Mouse (Mus musculus): Measurements from ENCODE around the gene Nedd8.

Gene Nedd8

DNA sequence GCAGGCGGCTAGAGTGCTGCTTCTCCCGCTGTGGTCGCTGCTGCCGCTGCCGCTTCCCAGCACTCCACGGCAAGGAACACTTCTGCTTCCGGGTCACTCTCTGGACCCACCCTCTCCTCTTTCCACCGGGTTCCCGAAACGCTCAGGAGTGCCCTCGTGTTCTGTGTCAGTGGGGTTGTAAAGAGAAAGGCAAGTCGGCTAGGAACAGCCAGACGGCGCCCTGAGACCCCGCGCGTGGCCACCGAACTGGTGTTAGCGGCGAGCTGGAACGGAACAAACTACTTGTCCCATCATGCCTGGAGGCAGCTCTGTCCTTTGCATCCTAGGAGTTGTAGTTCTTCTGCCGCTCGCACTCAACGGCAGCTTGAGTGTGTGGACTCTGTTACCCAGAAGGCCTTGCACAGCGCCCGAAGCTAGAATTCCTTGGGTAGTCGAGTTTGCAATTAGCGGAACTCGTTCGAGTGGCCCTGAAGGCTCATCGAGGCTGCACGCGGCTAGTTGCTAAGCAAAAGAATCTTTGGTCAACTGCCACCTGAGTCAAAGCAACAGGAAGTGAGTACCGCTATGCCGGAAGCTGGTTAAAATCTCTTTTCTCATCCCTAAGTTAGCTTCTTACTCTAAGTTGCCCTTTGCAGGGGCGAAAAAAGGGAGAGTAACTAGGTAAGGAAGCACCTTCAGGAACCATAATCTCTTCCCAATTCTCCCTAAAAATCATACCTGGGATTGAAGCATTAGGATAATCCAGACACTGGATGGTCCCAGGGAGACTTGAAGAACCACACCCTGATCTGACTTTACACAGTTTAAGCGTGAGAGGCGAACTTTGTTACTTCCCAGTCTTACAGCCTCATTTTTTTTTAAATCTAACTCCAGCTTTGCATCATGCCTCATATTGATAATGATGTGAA, at the start of gene Nedd8, which contains the start of gene Gmpr2:
TSS of gene Nedd8 (minus strand) at position 292 of the 908 bp plus-strand sequence.
TSS of gene Gmpr2 (plus strand) at position 109 of the 908 bp plus-strand sequence.
- peak; percentile 81 for DNase-seq (ENCODE audit: low read depth, low spot score)

DNA sequence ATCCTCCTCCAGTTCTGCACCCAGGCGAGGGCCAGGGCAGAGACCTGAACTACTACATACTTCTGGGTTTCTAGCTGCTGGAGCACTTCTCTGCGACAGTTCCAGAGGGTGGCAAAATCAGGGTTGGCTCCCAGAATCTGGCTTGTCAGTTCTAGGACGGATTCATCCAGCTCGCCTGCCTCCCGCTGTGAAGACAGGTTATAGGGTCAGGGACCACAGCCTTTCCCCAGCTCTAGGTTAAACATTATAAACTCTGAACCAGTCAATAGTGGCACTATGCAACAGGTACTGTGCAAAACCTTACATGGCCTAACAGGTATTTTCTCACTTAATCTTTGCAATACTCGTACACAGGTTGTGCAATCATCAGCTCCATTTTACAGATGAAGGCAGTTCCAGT, 49.2 kb upstream of the Nedd8 start:
- no peak for DNase-seq (ENCODE audit: low read depth, low spot score)

DNA sequence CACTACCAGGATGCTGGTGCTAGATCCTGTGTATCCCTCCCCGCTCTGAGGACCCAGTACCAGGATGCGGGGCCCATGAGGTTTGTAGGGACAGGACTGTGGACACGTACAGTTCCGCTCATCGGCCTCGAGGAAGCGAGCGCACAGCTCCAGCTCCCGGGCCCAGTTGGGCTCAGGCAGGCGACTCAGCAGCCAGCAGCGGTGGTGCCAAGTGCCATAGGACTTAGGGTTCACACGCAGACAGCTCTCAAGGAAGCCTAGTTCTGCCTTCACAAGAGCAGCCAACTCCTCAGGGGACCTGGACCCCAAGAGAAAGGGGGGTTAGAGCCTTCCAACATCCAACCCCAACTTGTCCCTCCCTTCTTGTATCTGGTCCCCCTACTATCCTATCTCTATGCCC, 48.7 kb upstream of the Nedd8 start:
- DNase-seq (ENCODE audit: low read depth, low spot score): no peak

DNA sequence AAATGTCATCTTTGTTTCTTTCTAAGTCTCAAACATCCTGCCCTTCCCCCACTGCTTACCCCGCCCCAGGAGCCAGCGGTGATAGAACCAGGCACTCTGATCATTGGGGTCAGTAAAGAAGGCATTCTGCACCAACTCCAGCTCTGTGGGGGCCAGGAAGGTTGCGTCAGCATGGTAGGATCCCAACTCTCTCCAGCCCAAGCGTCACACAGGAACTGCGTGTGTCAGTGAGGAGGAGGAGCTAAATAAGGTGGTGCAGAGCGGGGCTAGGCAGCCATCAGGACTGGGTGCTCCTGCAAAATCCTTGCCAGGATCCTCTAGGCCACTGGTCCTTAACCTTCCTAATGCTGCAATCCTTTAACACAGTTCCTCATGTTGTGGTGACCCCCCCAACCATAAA, 47.8 kb upstream of the Nedd8 start:
- no peak for DNase-seq (ENCODE audit: low read depth, low spot score)

DNA sequence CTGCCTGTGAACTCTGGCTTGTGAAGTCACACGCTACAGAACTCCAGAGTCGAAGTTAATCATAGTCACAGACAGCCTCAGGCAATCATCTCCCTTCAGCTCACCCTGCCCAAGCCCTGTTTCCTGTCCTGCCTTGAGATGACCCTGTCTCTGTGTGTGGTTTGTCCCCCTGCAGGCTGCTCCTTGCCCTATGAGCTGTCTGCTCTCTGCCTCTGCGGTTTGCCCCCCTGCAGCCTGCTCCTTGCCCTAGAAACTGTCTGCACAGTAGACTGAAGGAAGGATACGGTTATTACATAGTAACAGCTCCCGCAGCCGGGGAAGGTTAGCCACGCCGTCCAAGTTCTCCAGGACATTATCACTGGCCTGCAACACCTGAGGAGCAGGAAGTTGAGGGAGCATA, 45.0 kb upstream of the Nedd8 start:
- DNase-seq (ENCODE audit: low read depth, low spot score): no peak

DNA sequence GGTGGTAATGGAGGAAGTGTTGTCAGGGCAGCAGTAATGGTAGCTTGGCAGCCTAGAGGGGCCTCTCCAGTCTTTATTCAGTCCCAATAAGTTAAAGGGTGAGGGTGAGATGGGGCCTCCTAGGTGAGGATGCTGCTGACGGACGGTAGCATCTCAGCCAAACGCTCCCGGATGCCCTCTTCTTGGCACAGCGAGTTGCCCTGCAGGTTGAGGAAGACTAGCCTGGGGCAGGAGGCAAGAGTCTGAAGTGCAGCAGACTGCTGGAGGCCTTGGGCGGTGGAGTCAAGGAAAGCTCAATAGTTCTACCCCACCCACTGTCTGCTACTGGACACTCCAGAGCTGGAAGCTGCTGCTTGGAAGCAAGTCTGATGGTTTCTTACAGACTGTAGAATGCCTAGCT, 44.3 kb upstream of the Nedd8 start:
- no peak for DNase-seq (ENCODE audit: low read depth, low spot score)

DNA sequence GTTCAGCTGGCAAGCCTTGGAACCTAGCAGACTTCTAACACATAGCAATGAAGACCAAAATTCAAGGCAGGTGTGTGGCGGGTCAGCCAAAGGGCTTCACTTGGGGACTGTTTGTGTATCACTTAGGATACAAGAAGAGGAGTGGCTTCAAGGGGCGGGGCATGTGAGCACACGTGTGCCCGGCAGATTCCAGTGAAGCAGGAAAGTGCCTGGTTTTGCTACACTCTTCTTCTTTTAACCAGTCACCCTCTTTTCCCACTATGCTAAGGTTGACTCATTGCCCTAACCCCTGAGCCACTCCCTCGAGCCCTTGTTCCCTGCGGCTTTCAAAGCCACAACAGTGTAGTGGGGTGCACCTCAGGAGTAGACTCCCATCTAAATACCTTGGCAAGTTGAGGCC, 43.0 kb upstream of the Nedd8 start:
- DNase-seq (ENCODE audit: low read depth, low spot score): no peak

DNA sequence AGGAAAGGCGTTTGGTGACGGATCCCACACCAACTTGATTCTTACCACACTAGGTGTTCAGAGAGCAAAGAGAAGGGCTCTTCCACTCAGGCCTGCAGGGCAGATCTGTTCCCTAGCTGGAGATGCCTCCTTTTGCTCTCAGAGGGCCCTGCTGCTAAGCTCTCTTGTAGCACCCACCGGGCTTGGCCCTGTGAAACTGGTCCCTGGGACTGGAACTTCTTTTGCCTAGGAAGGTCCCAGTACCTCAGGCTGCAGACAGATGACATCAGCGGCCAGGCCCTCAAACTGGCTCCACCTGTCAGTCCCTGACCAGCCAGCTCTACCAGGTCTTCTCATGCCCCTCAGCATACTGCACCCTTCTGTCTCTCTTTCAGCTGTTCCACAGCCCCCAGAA, 41.8 kb upstream of the Nedd8 start, which contains the start of gene Tgm1:
TSS of gene Tgm1 (minus strand) at position 198 of the 394 bp plus-strand sequence.
- no peak for DNase-seq (ENCODE audit: low read depth, low spot score)

DNA sequence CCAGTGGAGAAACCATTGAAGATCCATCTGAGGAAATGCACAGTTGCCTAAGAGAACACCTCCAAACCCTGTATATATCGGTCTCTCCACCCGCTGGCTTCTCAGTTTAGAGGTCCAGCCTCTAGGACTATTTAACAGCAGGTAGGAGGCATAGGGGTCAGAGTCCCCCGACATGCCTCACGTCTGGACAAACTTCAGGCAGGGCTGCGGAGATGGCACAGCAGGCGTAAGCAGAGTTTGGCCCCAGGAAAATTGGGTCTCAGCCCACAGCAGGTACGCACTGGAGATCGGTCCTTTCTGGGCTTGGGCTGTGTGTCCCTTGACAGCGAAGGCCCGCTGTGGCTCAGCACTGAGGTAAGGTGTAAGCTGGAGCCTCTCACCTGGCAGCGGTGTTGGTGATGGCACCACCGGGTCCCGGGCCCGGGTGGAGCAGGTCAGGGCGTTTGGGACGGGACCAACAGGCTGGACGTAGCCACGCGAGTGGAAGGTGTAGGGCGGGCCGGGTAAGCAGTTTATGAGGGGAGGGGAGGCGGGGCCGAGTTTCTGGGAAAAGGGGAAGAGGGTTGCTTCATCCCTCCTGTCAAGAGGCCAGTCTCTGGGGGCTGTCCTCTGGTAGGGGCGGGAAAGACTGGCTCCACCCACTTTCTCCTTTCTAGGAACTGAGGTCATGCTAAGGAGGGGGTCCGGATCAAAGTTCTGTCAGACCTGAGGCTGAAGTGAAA, 41.2 kb upstream of the Nedd8 start:
- DNase-seq (ENCODE audit: low read depth, low spot score): no peak

DNA sequence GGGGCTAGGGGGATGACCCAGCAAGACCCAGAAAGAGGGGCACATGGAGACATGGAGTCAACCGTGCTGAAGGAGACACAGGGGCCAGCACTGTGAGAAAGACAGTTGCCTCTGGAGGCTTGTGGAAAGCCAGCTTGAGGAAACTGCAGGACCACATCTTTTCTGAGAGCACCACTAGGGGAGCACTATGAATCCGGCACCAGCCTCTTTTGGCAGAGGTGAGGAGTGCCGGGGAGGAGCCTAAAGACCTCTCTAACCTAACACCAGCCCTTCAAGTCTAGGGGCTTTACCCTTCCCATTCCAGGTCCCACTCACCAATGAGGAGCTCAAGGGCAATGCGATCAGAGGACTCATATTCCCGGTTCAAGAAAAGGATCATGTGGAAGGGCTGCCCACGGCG, 39.9 kb upstream of the Nedd8 start:
- no peak for DNase-seq (ENCODE audit: low read depth, low spot score)

DNA sequence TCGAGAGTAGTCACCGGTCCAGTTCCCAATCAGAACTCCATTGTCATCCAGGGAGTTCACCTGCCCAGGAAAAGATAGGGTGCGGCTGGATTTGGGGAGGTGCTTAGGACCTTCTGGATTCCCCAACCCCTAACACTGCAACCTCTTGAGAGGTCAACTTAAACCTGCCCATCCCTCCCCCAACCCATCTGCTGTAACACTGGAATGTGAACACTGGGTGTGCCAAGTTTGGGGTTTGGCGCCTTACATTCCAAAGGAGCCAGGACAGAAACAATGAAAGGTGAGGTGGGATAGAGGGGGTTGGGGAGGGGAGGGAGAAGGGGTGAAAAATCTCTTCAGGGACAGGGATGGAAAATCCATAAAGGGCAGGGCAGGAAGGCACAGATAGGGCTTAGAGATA, 37.6 kb upstream of the Nedd8 start:
- DNase-seq (ENCODE audit: low read depth, low spot score): no peak

DNA sequence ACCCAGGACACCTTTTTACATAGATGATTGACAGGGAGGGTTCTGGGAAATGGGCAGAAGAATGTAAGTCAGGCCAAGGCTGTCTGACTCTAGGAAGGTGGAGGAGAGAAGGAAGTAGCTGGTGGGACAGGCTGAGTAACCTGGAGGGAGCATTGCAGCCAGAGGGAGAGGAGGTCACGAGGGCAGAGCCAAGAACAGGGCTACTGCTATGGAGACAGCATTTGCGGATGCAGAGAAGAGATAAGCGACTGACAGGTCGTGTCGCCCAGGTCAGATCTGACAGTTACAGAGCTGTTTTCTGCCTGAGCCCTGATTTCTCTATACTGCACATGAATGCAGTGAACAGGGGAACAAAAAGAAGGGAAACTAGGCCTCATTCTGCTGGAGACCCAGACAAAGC, 35.5 kb upstream of the Nedd8 start:
- no peak for DNase-seq (ENCODE audit: low read depth, low spot score)

DNA sequence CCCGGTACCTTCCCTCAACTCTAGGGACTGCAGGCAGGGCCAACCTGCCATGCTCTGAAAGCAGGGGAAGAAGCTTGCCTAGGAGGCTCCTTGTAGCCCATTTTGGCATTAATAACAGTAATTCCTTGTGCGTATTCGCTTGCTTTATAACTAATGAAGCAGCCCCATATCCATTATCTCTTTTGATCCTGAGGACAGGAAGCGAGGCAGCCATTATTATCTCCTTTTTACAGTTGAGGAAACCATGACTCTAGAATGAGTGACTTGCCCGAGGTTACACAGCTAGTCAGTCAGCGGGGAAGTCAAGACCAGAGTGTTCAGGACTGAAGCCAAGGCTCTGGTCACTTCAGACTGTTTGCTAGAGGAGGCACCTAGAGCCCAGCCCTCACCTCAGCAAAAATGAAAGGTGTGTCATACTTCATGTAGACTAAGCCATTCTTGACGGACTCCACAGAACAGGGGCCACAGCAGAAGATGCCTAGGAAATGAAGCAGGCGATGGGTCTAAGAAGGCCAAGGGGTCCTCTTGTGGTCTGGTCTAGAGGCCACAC, 34.2 kb upstream of the Nedd8 start:
- DNase-seq (ENCODE audit: low read depth, low spot score): no peak

DNA sequence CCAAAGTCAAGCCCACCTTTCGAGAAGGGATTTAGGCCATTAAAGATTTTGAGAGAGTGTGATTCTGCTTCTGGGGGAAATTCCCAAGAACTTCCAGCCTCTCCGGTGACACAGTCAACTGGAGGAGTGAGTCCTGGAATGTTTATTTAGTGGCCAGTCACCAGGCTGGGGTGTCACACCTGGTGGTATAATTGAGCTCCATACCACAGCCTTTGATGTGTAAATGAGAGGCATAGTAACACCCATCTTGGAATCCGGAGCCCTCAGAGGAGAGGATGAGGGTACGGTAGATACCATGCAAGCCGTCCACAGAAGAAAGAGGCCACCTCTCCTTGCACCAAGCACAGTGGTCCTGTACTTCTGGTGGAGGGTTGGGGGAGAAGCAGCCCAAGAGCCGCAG, 30.8 kb upstream of the Nedd8 start:
- DNase-seq (ENCODE audit: low read depth, low spot score): no peak

DNA sequence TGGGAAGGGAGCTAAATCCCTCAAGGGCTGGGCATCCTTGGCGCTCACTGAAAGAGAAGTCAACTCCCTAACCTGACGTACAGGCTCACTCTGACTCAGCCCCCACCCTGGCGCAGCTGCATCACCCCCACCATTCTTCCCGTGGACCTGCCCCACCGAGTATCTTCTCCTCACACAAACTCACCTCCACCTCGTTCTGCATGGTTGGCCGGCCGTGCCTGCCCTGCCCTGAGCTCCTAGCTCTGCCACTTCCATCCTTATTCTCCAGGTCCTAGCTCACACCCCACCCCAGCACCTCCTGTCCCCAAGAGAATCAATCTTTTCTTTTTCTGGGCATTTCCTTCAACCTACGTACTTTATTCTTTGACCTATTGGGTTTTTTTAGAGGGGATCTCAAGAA, 29.2 kb upstream of the Nedd8 start:
- no peak for DNase-seq (ENCODE audit: low read depth, low spot score)

DNA sequence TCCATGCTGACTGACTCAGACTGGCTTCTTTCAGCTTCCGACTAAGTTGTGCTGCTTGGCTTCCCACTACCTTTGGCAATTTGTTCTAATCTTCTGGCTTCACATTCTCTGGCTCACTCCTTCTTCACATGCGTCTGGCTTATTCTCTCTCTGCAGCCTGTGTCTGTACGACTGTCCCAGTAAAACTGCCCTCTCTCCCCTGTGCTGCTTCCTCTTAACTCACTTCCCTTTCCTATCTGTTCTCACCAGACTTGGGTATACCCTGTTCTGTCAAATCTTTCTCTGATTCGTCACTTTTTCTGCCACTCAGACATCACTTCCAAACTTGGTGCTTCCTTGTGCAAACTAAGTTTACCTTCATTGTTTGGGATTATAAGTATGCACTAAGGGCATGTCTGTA, 25.3 kb upstream of the Nedd8 start:
- no peak for DNase-seq (ENCODE audit: low read depth, low spot score)

DNA sequence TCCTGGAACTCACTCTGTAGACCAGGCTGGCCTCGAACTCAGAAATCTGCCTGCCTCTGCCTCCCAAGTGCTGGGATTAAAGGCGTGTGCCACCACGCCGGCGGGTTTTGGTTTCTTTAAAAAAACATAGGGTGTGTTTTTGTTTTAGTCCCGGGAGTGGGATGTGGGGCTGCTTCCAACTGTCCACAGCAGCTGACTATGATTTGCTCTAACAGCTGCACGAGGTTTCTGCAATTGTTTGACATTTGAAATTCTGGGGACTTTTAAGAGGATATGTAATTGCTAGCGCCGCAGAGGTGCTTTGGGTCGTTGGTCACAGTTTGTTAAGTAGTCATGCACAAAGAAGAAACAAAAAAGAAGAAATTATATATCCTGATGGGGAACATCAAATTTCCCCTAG, 17.5 kb upstream of the Nedd8 start:
- DNase-seq (ENCODE audit: low read depth, low spot score): no peak

DNA sequence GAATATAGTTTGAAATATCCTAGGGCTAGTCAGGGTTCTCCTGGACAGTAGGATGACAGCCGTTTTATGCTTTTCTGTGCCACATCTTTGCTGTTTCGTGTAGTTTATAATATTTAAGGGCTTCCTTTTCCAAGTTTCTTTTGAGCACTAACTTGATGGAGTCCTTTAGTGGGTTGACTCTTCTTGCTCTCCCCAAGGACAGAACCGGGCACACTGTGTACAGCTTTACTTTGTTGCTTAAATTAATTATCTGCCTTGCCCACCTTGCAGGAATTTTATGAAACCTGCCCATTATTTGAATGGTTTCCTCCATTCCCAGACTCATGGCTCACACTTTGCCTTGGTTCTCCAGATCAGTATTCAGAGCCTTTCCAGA, 10.2 kb upstream of the Nedd8 start:
- no peak for DNase-seq (ENCODE audit: low read depth, low spot score)

DNA sequence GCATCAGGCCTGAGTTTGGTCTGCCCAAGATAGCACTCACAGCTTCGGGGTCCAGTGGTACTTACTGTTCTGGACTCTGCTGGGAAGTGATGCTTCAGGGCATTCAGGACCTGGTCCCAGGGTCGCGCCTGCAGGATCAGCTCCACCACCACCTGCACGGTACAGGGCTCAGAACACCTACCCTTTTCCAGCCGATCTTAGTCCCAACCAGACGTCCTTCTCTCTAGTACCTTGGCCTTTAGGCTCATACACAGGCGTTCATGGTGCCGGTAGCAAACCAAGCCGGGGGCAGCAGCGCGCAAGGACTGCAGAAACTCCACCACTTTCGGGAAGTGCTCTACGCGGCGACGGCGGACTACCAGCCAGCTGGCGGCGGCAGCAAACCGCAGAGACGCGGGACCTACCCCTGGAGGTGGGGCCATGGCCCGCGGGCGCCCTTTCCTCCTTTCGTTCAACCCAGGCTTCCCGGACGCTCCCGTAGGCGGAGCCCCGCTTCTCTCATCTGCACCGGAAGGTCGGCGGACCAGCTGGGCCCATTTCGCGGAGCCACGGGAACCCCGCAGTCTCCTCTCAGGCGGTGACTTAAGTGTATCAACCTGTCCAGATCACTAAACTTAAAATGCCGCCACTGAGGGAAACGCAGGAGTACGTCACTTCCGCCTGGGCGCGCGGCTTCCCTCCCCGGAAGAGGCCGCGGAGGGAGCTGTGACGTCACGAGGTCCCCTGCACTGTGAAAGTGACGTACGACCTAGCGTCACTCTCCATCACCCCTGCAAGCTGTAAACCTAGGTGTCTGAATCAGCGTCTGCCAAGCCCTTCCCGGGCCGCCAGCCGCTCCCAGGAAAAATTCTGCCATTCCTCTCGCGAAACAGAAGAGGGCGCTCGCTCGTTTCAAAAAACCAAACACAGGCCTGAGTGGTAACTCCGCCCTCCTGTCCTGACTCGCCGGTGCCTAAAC, 9.5 kb upstream of the Nedd8 start, which contains the start of gene Tinf2:
TSS of gene Tinf2 (minus strand) at position 661 of the 958 bp plus-strand sequence.
- DNase-seq (ENCODE audit: low read depth, low spot score): peak; percentile 92

DNA sequence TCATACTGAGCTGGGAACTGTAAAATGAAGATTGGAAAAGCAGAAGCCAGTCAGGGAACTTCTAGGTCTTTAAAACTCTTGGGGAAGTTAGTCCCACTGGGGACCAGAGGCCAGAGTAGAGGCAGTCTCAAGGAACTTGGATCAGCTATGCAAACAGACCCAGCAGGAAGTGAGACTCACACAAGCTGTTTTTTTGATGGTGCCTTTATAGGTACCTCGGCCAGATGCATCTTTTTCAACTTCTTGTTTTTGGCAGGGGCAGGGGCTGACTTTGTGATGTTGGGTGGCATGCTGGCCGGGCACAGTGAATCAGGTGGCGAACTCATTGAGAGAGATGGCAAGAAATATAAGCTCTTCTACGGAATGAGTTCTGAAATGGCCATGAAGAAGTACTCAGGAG, 5.7 kb upstream of the Nedd8 start:
- DNase-seq (ENCODE audit: low read depth, low spot score): no peak

DNA sequence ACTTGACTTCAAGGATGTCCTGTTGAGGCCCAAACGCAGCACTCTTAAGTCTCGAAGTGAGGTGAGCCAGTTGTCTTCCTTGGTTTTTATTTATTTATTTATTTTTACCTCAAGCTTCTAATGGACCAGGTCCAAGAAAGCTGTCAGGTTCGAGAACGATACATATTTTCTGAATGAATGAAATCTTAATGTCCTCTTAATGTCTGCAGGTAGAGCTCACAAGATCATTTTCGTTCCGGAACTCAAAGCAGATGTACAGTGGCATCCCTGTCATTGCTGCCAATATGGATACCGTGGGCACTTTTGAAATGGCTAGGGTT, 777 bp upstream of the Nedd8 start:
- no peak for DNase-seq (ENCODE audit: low read depth, low spot score)

DNA sequence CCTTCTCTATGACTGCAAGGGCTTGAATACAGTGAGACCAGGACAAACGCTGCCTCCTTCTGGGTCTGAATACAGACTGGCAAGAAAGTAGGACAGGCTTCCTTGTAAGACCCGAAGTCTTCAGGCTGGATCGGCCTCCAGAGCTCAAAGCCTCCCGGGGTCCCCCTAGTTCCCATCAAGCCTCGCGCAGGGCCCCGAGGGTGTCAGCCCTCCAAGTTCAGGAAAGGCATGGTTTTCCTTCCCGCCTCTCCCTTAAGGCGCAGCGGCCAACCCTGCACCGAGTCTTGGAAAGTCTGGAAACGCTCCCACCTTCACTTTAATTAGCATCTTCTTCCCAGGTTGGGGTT, 465 bp downstream of the Nedd8 start:
- DNase-seq (ENCODE audit: low read depth, low spot score): no peak

Measured in retina, postnatal 7 days (tissue).